Mouse (Mus musculus): Measurements from ENCODE around the gene Smo. TPM values are rescaled to one million over a fixed set of nuclear protein-coding genes. Genes with fewer than 3 reads are reported as not detected.
A peak's percentile ranks its signal among the peaks of the same experiment; 100 is the strongest.

Gene Smo
- polyA plus RNA-seq, 1 experiment from 2014 or later, result 15.8 TPM

GRCm38 (mm10) chr6:29766874-29767273 lies 31.6 kb downstream of the Smo start:
- WGBS, result 80% methylated on average over 2 of the region's 2 CpGs
- Histone ChIP-seq H3K4me3 (ENCODE audit: low read length) (no peak overlapping the region), H3K27me3 (ENCODE audit: control insufficient read depth, insufficient read depth, low read length) (no peaks in the 10 kb centered on the region), H3K9ac (ENCODE audit: low read length) (no peak overlapping the region), H3K4me2 (ENCODE audit: low read depth, low read length) (no peak overlapping the region), H3K27ac (ENCODE audit: low read length) (no peak overlapping the region), H3K36me3 (ENCODE audit: control insufficient read depth, insufficient read depth) (no peaks in the 10 kb centered on the region), H3K9me3 (replicated peaks; ENCODE audit: control insufficient read depth, low read length) (no peaks in the 10 kb centered on the region), H3K4me1 (ENCODE audit: control insufficient read depth, insufficient read depth, low read length) (peaks cover 8% of the 10 kb centered on the region; the same call in 1 of the 2 replicates)
- no peak for ATAC-seq (replicated peaks; ENCODE audit: extremely low read depth, insufficient read depth, low FRiP score)

- under 1% methylated on average over 55 of the region's 61 CpGs for WGBS
- Histone ChIP-seq H3K36me3 (ENCODE audit: control insufficient read depth, insufficient read depth) (no peaks in the 10 kb centered on the region), H3K27me3 (ENCODE audit: control insufficient read depth, insufficient read depth, low read length) (no peaks in the 10 kb centered on the region), H3K9ac (ENCODE audit: low read length) (peak within 1 kb of the TSS; percentile 91), H3K4me2 (ENCODE audit: low read depth, low read length) (peak within 1 kb of the TSS; percentile 64), H3K9me3 (replicated peaks; ENCODE audit: control insufficient read depth, low read length) (no peaks in the 10 kb centered on the region), H3K4me3 (ENCODE audit: low read length) (peak within 1 kb of the TSS; percentile 90), H3K27ac (ENCODE audit: low read length) (peak within 1 kb of the TSS; percentile 91), H3K4me1 (ENCODE audit: control insufficient read depth, insufficient read depth, low read length) (peaks cover 8% of the 10 kb centered on the region; the same call in 1 of the 2 replicates)
- peak; percentile 96 for ATAC-seq (replicated peaks; ENCODE audit: extremely low read depth, insufficient read depth, low FRiP score)
Measured at GRCm38 (mm10) chr6:29767813-29768660, 32.7 kb downstream of the Smo start, which contains the start of gene Ahcyl2. TSS of gene Ahcyl2 (plus strand) at chr6:29768011.

- Histone ChIP-seq H3K9me3 (replicated peaks; ENCODE audit: control insufficient read depth, low read length) (no peaks in the 10 kb centered on the region), H3K4me2 (ENCODE audit: low read depth, low read length) (peak overlapping the region; percentile 64), H3K4me3 (ENCODE audit: low read length) (peak overlapping the region; percentile 90), H3K4me1 (ENCODE audit: control insufficient read depth, insufficient read depth, low read length) (peaks cover 8% of the 10 kb centered on the region; the same call in 1 of the 2 replicates), H3K27ac (ENCODE audit: low read length) (peak overlapping the region; percentile 91), H3K36me3 (ENCODE audit: control insufficient read depth, insufficient read depth) (no peaks in the 10 kb centered on the region), H3K9ac (ENCODE audit: low read length) (peak overlapping the region; percentile 91), H3K27me3 (ENCODE audit: control insufficient read depth, insufficient read depth, low read length) (no peaks in the 10 kb centered on the region)
- ATAC-seq (replicated peaks; ENCODE audit: extremely low read depth, insufficient read depth, low FRiP score), result peak; percentile 25
- under 1% methylated on average over 50 of the region's 50 CpGs for WGBS
Measured at GRCm38 (mm10) chr6:29768791-29769441, 33.6 kb downstream of the Smo start.

GRCm38 (mm10) chr6:29770672-29771321 lies 35.5 kb downstream of the Smo start:
- no peaks in the 10 kb centered on the region for H3K27me3 ChIP-seq (ENCODE audit: control insufficient read depth, insufficient read depth, low read length)
- ATAC-seq (replicated peaks; ENCODE audit: extremely low read depth, insufficient read depth, low FRiP score), result no peak
- no peak overlapping the region for H3K4me3 ChIP-seq (ENCODE audit: low read length)
- H3K4me1 ChIP-seq (ENCODE audit: control insufficient read depth, insufficient read depth, low read length), result peaks cover 11% of the 10 kb centered on the region; the same call in 1 of the 2 replicates
- no peak overlapping the region for H3K4me2 ChIP-seq (ENCODE audit: low read depth, low read length)
- no peaks in the 10 kb centered on the region for H3K9me3 ChIP-seq (replicated peaks; ENCODE audit: control insufficient read depth, low read length)
- WGBS, result 69% methylated on average over 2 of the region's 2 CpGs
- no peaks in the 10 kb centered on the region for H3K36me3 ChIP-seq (ENCODE audit: control insufficient read depth, insufficient read depth)
- H3K27ac ChIP-seq (ENCODE audit: low read length), result no peak overlapping the region
- H3K9ac ChIP-seq (ENCODE audit: low read length), result no peak overlapping the region

GRCm38 (mm10) chr6:29772236-29772635 lies 36.9 kb downstream of the Smo start:
- Histone ChIP-seq H3K27me3 (ENCODE audit: control insufficient read depth, insufficient read depth, low read length) (no peaks in the 10 kb centered on the region), H3K4me2 (ENCODE audit: low read depth, low read length) (no peak overlapping the region), H3K9me3 (replicated peaks; ENCODE audit: control insufficient read depth, low read length) (no peaks in the 10 kb centered on the region), H3K27ac (ENCODE audit: low read length) (no peak overlapping the region), H3K4me1 (ENCODE audit: control insufficient read depth, insufficient read depth, low read length) (peaks cover 11% of the 10 kb centered on the region; the same call in 1 of the 2 replicates), H3K9ac (ENCODE audit: low read length) (no peak overlapping the region), H3K4me3 (ENCODE audit: low read length) (no peak overlapping the region), H3K36me3 (ENCODE audit: control insufficient read depth, insufficient read depth) (no peaks in the 10 kb centered on the region)
- 87% methylated on average over 3 of the region's 3 CpGs for WGBS
- ATAC-seq (replicated peaks; ENCODE audit: extremely low read depth, insufficient read depth, low FRiP score), result no peak

GRCm38 (mm10) chr6:29774161-29774560 lies 38.9 kb downstream of the Smo start:
- WGBS, result 81% methylated on average over 1 of the region's 1 CpGs
- Histone ChIP-seq H3K9me3 (replicated peaks; ENCODE audit: control insufficient read depth, low read length) (no peaks in the 10 kb centered on the region), H3K27me3 (ENCODE audit: control insufficient read depth, insufficient read depth, low read length) (no peaks in the 10 kb centered on the region), H3K27ac (ENCODE audit: low read length) (no peak overlapping the region), H3K4me1 (ENCODE audit: control insufficient read depth, insufficient read depth, low read length) (peaks cover 11% of the 10 kb centered on the region; the same call in 1 of the 2 replicates), H3K36me3 (ENCODE audit: control insufficient read depth, insufficient read depth) (no peaks in the 10 kb centered on the region), H3K4me2 (ENCODE audit: low read depth, low read length) (no peak overlapping the region), H3K9ac (ENCODE audit: low read length) (no peak overlapping the region), H3K4me3 (ENCODE audit: low read length) (no peak overlapping the region)
- no peak for ATAC-seq (replicated peaks; ENCODE audit: extremely low read depth, insufficient read depth, low FRiP score)

GRCm38 (mm10) chr6:29775609-29776008 lies 40.3 kb downstream of the Smo start:
- no peaks in the 10 kb centered on the region for H3K9me3 ChIP-seq (replicated peaks; ENCODE audit: control insufficient read depth, low read length)
- H3K4me3 ChIP-seq (ENCODE audit: low read length), result no peak overlapping the region
- H3K4me1 ChIP-seq (ENCODE audit: control insufficient read depth, insufficient read depth, low read length), result 0 out of 2 replicates have a peak, but pooled peaks cover 3% of the 10 kb centered on the region
- ATAC-seq (replicated peaks; ENCODE audit: extremely low read depth, insufficient read depth, low FRiP score), result no peak
- WGBS, result 75% methylated on average over 1 of the region's 1 CpGs
- no peak overlapping the region for H3K9ac ChIP-seq (ENCODE audit: low read length)
- H3K4me2 ChIP-seq (ENCODE audit: low read depth, low read length), result no peak overlapping the region
- no peak overlapping the region for H3K27ac ChIP-seq (ENCODE audit: low read length)
- H3K36me3 ChIP-seq (ENCODE audit: control insufficient read depth, insufficient read depth), result no peaks in the 10 kb centered on the region
- H3K27me3 ChIP-seq (ENCODE audit: control insufficient read depth, insufficient read depth, low read length), result no peaks in the 10 kb centered on the region

- H3K4me3 ChIP-seq (ENCODE audit: low read length), result no peak overlapping the region
- no peak overlapping the region for H3K9ac ChIP-seq (ENCODE audit: low read length)
- no peaks in the 10 kb centered on the region for H3K36me3 ChIP-seq (ENCODE audit: control insufficient read depth, insufficient read depth)
- no peak for ATAC-seq (replicated peaks; ENCODE audit: extremely low read depth, insufficient read depth, low FRiP score)
- no peak overlapping the region for H3K4me2 ChIP-seq (ENCODE audit: low read depth, low read length)
- no peak overlapping the region for H3K27ac ChIP-seq (ENCODE audit: low read length)
- H3K27me3 ChIP-seq (ENCODE audit: control insufficient read depth, insufficient read depth, low read length), result no peaks in the 10 kb centered on the region
- H3K4me1 ChIP-seq (ENCODE audit: control insufficient read depth, insufficient read depth, low read length), result 0 out of 2 replicates have a peak, but pooled peaks cover 3% of the 10 kb centered on the region
- H3K9me3 ChIP-seq (replicated peaks; ENCODE audit: control insufficient read depth, low read length), result no peaks in the 10 kb centered on the region
- WGBS, result 68% methylated on average over 4 of the region's 4 CpGs
Measured at GRCm38 (mm10) chr6:29776542-29777237, 41.4 kb downstream of the Smo start.

Data from heart, embryonic 16.5 days (tissue).